Mouse (Mus musculus): Measurements from ENCODE around the gene Enho.

Enho gene

DNA sequence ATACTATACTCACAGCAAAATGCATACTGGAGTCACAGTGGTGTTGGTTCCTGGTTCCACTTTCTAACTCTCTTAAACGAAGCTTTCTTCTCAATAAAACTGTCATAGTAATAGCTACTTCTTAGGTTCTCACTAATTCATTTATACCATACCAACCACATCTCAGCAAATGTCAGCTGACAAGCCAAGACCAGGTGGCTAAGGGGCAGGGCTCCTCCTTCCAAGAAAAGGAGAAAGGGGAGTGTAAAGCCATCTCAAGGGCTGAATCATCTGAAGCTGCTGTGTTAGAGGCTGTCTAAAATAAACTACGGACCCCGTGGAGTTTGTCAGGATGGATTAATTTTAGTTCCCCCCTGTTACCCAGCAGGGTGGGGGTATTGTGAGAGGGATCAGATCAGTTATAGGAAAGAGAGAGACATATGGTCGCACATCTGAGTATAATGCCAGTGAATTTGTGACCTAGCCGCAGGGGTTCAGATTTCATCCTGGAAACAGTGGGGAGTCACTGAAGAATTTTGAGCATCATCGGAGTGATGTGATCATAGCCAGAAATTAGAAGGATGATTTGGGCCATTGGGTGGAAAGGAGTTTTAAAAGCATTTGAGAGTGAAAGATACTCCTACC, 1.2 kb upstream of the Enho start:
- ChIA-PET CTCF (interaction anchor here in 1 of 4 experiments (0.6 kb wide), 1 partner anchor 55 kb away, joined by 3 read pairs; the partner anchor contains the start of gene Cntfr), POLR2A (interaction anchor here in 1 of 4 experiments (1.1 to 1.6 kb wide), 3 partner anchors 8 to 71 kb away, joined by 3 to 5 read pairs (median 3); no protein-coding TSS in a partner anchor)

DNA sequence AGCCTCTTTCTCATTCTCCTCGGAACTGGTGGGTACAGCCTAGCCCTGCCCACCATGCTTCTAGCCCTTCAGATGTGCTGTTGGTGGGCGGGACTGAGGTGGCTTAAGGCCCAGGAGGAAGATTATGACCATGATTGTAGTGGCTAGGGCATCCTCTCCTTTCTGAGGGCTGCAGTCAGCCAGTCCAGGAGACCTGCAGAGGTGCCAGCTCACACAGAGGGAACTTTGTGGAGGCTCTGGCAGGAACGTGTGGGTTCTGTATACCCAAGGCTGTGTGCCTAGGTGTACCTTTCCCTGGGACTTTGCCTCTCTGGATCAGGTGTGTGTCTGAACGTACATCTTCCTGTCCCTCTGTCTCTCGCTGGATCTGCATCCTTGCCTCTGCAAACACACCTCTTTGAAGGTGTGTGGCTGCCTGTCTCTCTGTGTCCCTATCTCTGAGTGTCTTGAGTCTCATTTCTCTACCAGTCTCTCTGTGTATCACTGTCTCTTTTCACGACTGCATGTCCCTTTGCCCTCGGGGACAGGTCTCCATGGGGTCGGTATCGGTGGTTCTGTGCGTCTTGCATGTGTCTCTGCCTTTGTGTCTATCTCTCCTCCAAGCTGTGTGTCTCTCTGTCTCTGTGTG, 796 bp downstream of the Enho start:
- POLR2A ChIA-PET: interaction anchor here (0.6 to 2.0 kb wide), 7 partner anchors 8 to 668 kb away, joined by 3 to 13 read pairs (median 4); no protein-coding TSS in a partner anchor
- CTCF ChIA-PET: interaction anchor here in 1 of 4 experiments (0.8 to 1.4 kb wide), 3 partner anchors 25 to 144 kb away, joined by 3 to 4 read pairs (median 3); no protein-coding TSS in a partner anchor

DNA sequence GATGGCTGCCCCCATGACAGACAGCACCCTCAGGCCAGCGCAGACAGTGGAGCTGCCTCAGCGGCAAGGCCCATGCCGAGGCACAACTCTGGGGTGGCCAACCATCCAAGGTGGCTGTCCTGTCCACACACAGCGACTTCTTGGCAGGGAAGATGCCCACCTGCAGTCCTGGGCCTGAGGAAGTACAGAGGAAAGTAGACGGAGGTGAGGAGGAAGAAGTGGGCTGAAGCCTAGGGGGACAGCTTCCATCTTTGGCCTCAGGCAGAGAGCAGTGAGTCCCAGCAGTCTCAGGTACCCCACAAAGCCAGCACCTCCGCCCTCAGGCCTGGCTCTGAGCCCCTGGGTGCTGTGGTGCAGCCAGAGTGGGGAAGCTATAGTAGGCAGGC, 1.3 kb downstream of the Enho start:
- ChIA-PET CTCF (interaction anchor here in 1 of 4 experiments (1.4 kb wide), 1 partner anchor 24 kb away, joined by 4 read pairs; no protein-coding TSS in a partner anchor), POLR2A (interaction anchor here in 2 of 4 experiments (1.2 to 2.0 kb wide), 3 partner anchors 11 to 26 kb away, joined by 3 to 5 read pairs (median 4); no protein-coding TSS in a partner anchor)

- ChIA-PET CTCF (no interaction called here), POLR2A (interaction anchor here in 1 of 4 experiments (0.6 to 1.6 kb wide), 3 partner anchors 10 to 74 kb away, joined by 3 read pairs; no protein-coding TSS in a partner anchor)
Observed at GRCm38 (mm10) chr4:41638186-41638731, 1.9 kb downstream of the Enho start.

DNA sequence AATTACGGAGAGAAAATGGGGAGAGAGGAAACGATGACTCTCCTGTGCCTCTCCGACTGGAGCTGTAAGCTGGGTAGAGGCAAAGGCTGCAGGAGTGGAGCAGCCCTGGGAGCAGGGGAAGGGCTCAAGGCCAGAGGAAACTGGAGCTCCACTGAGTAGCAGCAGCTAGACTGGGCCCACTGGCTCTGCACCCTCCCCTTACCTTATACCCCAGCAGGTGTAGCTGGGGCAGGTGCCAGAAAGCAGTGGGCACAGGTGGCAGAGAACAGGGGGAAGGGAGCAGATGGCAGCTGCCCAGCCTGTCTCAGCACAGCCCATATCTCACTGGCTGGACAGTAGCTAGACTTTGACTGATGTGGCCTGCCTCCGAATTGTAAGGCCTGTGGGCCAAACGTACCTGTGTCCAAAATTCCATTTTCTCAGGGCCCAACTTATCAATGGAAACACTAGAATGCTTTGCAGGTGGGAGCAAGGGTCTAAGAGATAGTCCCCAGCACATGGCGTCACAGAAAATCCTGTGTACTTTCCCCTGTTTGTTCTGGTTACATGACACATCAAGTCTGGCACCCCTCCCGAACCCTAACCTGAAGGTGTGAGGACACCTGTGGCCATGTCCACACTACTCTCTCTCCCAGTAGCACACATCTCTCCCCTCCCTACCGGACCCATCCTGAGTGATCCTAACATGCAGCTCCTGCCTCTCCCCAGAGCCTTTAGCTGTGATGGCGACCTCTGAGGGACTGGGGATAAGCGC, 3.1 kb downstream of the Enho start:
- CTCF ChIA-PET: no interaction called here
- POLR2A ChIA-PET: interaction anchor here in 2 of 4 experiments (0.6 to 1.6 kb wide), 3 partner anchors 8 to 75 kb away, joined by 3 to 5 read pairs (median 3); no protein-coding TSS in a partner anchor

DNA sequence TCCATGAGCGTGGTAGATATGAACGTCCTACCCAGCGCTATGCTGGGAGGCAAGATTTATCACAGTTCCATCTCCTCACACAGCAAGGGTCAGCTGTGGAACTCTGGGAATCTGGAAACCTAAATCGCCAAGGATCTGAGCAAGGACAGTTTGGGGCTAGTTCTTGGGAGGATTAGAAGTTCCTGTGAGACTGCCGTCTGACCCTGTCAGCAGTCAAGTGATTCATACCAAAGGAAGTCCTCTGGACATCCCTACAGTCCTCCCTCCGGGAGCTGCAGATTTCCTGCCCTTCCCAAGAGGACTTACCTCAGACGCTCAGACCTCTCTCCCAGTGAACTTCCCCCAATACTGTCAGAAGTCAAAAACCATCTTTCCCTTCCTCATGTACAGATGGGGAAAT, 3.8 kb downstream of the Enho start:
- POLR2A ChIA-PET: interaction anchor here in 3 of 4 experiments (0.5 to 1.6 kb wide), 3 partner anchors 9 to 817 kb away, joined by 3 to 5 read pairs (median 3); no protein-coding TSS in a partner anchor
- CTCF ChIA-PET: no interaction called here

GRCm38 (mm10) chr4:41635906-41636305, 4.2 kb downstream of the Enho start:
- ChIA-PET POLR2A (interaction anchor here in 1 of 4 experiments (0.5 kb wide), 1 partner anchor 817 kb away, joined by 3 read pairs; no protein-coding TSS in a partner anchor), CTCF (interaction anchor here in 1 of 4 experiments (1.0 kb wide), 1 partner anchor 167 kb away, joined by 3 read pairs; no protein-coding TSS in a partner anchor)

DNA sequence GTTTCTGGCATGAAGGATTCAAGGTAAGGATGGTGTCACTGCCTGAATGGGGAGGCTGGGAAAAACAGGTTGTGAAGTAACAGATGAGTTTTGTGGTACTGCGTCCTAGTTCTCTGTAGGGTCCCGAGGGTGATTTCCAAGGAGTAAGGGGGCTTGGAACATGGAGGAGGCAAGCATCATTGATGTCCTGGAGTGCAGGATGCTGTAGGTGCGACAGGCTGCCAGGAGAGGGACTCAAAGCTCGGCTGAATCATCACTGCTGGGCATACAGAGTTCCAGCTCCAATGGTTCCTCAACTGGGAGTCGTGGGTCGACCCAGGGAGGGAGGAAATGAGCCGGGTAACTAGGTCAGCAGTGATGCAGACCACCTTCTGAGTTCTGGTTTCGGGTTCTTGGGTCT, 4.9 kb downstream of the Enho start:
- ChIA-PET POLR2A (interaction anchor here in 1 of 4 experiments (0.6 kb wide), 1 partner anchor 27 kb away, joined by 7 read pairs; no protein-coding TSS in a partner anchor), CTCF (interaction anchor here in 1 of 4 experiments (1.0 kb wide), 1 partner anchor 166 kb away, joined by 3 read pairs; no protein-coding TSS in a partner anchor)

- POLR2A ChIA-PET: interaction anchor here in 2 of 4 experiments (0.6 to 0.7 kb wide), 2 partner anchors 27 to 107 kb away, joined by 3 to 7 read pairs; no protein-coding TSS in a partner anchor
- CTCF ChIA-PET: interaction anchor here in 1 of 4 experiments (1.0 to 1.6 kb wide), 2 partner anchors 11 to 166 kb away, joined by 3 to 5 read pairs; no protein-coding TSS in a partner anchor
Observed at GRCm38 (mm10) chr4:41634631-41635030, 5.5 kb downstream of the Enho start.

DNA sequence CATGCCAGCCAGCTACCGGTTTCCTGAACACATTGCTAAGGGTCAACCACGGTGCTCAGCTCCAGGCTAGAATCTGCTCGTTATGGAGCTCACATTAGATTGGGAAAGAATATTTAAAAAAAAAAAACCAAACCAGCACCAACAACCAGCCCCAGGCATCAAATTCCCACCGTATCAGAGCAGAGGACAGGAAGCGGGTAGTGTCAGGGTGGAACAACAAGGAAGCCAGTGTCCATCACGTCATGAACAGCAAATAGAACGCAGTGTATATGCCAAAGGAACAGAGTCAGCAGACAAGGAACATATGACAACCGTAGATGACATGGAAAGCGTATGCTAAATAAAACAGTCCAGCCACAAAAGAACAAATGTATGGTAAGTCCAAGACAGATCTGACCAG, 7.1 kb downstream of the Enho start:
- ChIA-PET CTCF (interaction anchor here in 1 of 4 experiments (1.2 kb wide), 1 partner anchor 21 kb away, joined by 3 read pairs; no protein-coding TSS in a partner anchor), POLR2A (no interaction called here)

DNA sequence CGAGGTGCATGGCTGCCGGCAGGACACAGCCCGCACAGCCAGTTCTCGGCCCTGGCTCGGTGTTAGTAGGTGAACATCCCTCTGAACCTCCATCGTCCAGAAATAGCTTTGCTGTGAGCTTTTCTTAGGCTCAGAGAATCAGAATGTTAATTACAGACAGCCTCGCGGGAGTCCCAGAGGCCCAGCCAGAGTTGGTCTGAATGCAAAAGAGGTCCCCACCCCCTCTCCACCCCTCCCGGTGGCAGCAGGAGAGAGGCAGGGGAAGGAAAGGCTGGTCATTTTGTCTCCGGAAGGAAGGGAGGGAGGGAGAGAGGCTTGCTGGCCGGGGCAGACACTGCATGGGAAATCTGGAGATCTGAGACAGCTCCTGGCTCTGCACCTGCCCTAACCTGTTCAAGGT, 8.7 kb downstream of the Enho start:
- POLR2A ChIA-PET: interaction anchor here in 3 of 4 experiments (0.8 to 2.1 kb wide), 9 partner anchors 8 to 97 kb away, joined by 3 to 10 read pairs (median 4); partner anchors contain the start of genes Dnaic1 (in 1 of the 3), Enho (in 1 of the 3) and Fam219a (in 1 of the 3)
- CTCF ChIA-PET: interaction anchor here (0.6 to 2.1 kb wide), 4 partner anchors 17 to 372 kb away, joined by 3 to 13 read pairs (median 4); no protein-coding TSS in a partner anchor

- POLR2A ChIA-PET: interaction anchor here in 3 of 4 experiments (1.0 to 2.1 kb wide), 9 partner anchors 13 to 84 kb away, joined by 3 to 10 read pairs (median 3); partner anchors contain the start of genes Dnaic1 (in 2 of the 3) and Fam219a (in 2 of the 3)
- CTCF ChIA-PET: interaction anchor here in 3 of 4 experiments (0.6 to 2.1 kb wide), 4 partner anchors 16 to 392 kb away, joined by 3 to 13 read pairs (median 3); no protein-coding TSS in a partner anchor
Observed at GRCm38 (mm10) chr4:41630196-41630595, 9.9 kb downstream of the Enho start.

DNA sequence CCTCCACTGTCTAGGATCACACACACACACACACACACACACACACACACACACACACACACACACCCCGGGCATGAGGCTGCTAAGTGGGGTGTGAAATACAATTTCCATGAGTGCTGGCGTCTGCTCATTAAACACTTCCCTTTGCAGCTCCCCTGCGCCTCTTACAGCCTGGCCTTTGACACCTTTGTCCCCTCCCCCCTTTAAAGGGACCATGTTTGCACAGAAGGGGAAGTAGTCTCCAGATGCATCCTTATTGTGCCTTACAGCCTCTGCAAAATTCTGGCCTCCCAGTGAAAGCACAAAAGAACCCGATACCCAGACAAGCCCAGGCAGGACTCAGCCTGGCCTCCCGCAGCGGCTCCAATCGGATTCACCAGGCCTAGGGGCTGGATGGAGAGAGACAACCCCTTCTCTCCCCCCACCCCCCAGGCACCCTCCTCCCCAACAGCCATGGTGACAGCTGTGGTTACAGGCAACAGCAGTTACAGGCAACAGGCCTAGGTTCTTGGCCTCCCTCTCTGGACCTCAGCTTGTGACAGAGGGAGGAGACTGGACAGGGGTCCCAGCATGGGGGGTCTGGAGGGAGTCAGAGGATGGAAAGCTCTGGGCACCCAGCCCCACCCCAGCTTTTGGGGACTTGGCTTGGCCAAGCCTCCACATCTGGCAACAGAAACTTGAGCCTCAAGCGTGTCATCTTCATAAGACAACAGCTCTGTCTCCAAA, 11.8 kb downstream of the Enho start:
- ChIA-PET POLR2A (interaction anchor here in 3 of 4 experiments (0.7 to 1.6 kb wide), 12 partner anchors 11 to 364 kb away, joined by 3 to 5 read pairs (median 3); partner anchors contain the start of gene Enho (in 2 of the 3)), CTCF (interaction anchor here in 3 of 4 experiments (0.6 to 1.6 kb wide), 9 partner anchors 14 to 124 kb away, joined by 3 to 6 read pairs (median 3); no protein-coding TSS in a partner anchor)

DNA sequence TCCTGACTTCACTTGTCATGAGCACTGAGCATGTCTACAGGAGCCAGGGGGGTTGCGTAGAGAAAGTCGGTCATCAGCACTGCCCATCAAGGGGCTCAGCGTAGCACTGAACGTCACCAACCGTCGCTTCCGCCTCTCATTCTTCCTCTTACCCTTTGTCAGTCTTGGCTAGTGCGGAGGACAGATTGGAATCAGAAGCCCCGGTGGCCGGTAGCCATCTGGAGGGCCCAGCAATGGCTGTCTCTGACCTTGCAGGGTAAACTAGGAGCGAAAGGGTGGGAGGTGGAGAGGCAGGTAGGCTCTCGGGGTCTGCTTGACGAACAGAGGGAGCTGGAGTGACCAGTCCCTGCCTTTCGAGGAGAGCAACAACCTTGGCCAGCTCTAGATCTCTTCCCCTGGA, 18.1 kb downstream of the Enho start:
- ChIA-PET POLR2A (interaction anchor here in 1 of 4 experiments (1.4 kb wide), 1 partner anchor 9 kb away, joined by 4 read pairs; no protein-coding TSS in a partner anchor), CTCF (no interaction called here)

GRCm38 (mm10) chr4:41618916-41619746, 21.0 kb downstream of the Enho start:
- ChIA-PET CTCF (interaction anchor here in 1 of 4 experiments (0.8 to 1.0 kb wide), 2 partner anchors 44 to 88 kb away, joined by 3 to 4 read pairs; no protein-coding TSS in a partner anchor), POLR2A (no interaction called here)
